Mouse (Mus musculus) ES-CJ7 (cell line): ENCODE data around the gene Mcl1.

ENCODE experiments used
- DNase-seq: peaks from one replicate; pipeline ENCODE4 v3.0.0; 2011; ENCODE audit warnings: low read depth, low spot score

Mcl1 gene

DNA sequence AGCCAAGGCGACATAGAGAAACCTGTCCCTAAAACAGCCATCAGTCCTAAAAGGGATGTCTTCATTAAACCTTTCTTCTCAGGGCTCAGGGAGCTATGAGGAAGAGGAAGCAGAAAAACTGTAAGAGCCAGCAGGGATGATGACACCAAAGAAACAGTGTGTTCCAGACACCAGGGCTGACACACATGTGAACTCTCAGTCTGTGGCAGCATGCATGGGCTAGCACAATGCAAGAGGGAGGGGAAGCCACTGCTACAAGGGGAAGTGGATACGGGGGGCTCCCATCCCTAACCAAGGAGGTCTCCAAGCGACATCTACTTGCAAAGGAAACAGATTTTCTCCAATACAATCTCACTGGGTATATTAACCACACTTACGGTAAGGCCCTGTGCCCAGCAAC is 47.7 kb downstream of the Mcl1 start:
- DNase-seq: no peak

DNA sequence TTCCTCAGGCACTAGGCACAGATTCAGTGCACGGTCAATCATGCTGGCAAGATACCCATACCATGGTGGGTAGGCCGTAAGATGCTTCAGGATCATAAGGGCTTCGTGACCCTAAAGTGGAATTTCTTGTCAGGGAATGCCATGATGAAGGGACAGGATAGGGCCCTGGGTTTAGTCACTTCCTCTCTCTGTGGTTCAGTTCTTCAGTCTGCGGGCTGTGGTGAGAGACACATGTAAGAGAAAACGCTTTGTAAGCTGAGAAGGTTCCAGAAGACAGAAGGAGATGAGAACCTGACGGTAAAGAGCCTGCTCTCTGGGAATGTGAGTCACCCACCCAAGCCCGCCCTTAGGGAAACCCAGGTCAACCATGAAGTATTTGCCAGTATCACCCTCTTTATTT is 48.9 kb downstream of the Mcl1 start:
- no peak for DNase-seq

DNA sequence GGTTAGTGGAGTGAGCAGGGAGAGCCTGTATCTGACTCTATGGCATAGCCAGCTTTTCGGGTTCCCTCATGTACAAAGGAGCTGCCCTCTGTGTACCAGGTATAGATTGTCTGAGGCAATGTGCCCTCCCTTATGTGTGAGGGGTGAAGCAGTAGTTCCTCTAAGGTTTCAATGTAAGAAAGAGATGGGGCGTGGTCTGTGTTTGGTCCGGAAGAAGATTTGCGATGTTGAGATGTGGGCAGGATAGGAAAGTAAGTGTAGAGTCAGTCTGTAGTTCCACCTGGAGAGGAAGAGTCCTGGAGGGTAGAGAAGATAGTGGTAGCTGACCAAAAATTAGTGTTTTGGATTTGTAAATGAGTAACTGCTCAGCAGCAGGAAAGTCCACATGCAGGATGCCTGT is 50.5 kb downstream of the Mcl1 start:
- DNase-seq: no peak

DNA sequence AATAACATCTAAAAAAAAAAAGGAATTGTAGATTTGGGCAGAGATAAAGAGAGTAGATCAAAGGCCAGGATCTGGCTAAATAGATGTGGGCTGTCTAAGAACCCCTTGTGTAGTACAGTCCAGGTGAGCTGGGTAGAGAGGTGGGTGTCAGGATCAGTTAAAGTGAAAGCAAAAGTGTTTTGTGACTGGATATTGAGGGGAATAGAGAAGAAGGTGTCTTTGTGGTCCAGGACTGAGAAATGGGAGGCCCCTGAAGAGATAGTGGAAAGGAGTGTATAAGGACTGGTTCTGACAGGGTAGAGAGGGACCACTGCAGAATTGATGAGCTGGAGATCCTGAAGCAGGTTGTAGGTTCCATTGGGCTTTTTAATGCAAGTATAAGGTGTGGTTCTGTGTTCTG is 51.4 kb downstream of the Mcl1 start:
- no peak for DNase-seq
